Mouse (Mus musculus) spleen, adult 2 months (tissue): ENCODE data around the gene Gbx1. TPM values are rescaled to one million over a fixed set of nuclear protein-coding genes. Genes with fewer than 3 reads are reported as not detected.

Experiments
- DNase-seq, 2 experiments: peaks; one replicate each; pipeline versions ENCODE4 v3.0.0 to v3.0.0-alpha.2; 2012 to 2021; ENCODE audit warnings: low spot score in 2 of 2, low read depth in 1 of 2
- H3K27ac ChIP-seq: fragments of 200-500 bp; 2 replicates; pipeline ENCODE4 v1.5.1; 2012; ENCODE audit warnings: low read length, inconsistent platforms; ENCODE audit not compliant: insufficient read depth
- H3K27me3 ChIP-seq: fragments of 200-500 bp; 2 replicates; pipeline ENCODE4 v1.6.1; 2012; ENCODE audit warnings: mild to moderate bottlenecking, moderate library complexity, low read length, inconsistent platforms; ENCODE audit not compliant: control insufficient read depth, insufficient read depth
- H3K36me3 ChIP-seq: fragments of 200-500 bp; 2 replicates; pipeline ENCODE4 v1.6.1; 2012; ENCODE audit warnings: mild to moderate bottlenecking, low read length, inconsistent platforms; ENCODE audit not compliant: control insufficient read depth, insufficient read depth
- H3K4me1 ChIP-seq: fragments of 200-500 bp; 2 replicates; pipeline ENCODE4 v1.6.1; 2011; ENCODE audit warnings: inconsistent platforms; ENCODE audit not compliant: control insufficient read depth, insufficient read depth, insufficient read length
- H3K4me3 ChIP-seq: fragments of 200-500 bp; 2 replicates; pipeline ENCODE4 v1.5.1; 2011; ENCODE audit warnings: mild to moderate bottlenecking, inconsistent platforms; ENCODE audit not compliant: insufficient read depth, insufficient read length; ENCODE audit errors: extremely low read depth
- CTCF ChIP-seq: fragments of 200-500 bp; IDR thresholded peaks from 2 replicates; pipeline ENCODE4 v1.5.1; 2011; ENCODE audit warnings: mild to moderate bottlenecking, inconsistent platforms; ENCODE audit not compliant: insufficient read depth, insufficient read length, insufficient replicate concordance; ENCODE audit errors: extremely low read depth
- POLR2A ChIP-seq: fragments of 200-500 bp; IDR thresholded peaks from 2 replicates; pipeline ENCODE4 v1.6.1; 2011; ENCODE audit warnings: low read depth, low read length, inconsistent platforms
- WGBS: fragments of 180-500 bp; shearing (Covaris S2); methylation state at CpG from one replicate; pipeline ENCODE4 v1.1.7; 2018; 5-methylcytosine and 5-hydroxymethylcytosine counted together
- polyA plus RNA-seq: library from polyadenylated mRNA; depleted of rRNA; stranded (reverse); fragments of >200 nt; gene quantifications from 2 replicates; pipeline ENCODE4 v1.2.3, GENCODE M21; 2012

The Gbx1 gene
- polyA plus RNA-seq, 1 experiment: not detected

DNA sequence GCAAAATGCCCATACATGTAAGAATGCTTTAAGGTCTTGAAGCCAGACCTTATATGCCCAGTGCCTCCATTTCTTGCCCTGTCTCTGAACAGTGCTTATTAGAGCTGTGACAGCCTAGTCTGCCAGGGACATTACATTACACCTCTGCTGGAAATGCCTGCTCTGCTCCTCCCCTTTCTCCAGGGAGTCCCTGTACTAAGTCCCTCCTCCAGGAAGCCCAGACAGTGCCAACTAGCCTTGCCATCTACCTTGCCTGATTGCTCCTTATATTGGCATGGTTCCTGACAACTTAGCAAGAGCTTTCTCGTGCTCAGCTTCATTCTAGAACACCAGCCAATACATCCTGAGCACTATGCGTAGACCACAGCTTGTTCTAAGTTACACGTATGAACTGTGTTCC is 8.7 kb upstream of the Gbx1 start:
- Histone ChIP-seq H3K4me1 (no peaks in the 10 kb centered on the region), H3K27me3 (no peaks in the 10 kb centered on the region), H3K36me3 (no peaks in the 10 kb centered on the region), H3K4me3 (no peak overlapping the region), H3K27ac (no peak overlapping the region)
- no peak for DNase-seq
- TF ChIP-seq CTCF: no peak
- no peak for TF ChIP-seq POLR2A
- WGBS: 78% methylated on average over 3 of the region's 3 CpGs

DNA sequence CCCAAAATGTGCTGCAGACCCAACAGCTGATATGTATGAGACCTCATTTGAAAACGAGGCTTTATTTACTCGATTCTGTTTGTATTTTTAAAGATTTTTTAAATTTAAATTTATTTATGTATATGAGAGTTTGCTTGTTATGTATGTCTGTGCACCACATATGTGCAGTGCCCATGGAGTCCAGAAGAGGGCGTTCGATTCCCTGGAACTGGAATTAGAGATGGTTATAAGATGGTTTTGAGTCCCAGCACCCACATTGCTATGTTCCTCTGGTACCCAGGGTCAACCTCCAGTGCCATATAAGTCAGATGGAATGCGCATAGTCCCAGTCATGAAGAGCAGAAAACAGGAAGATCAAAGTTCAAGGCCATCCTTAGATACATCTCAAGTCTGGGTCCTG is 7.3 kb upstream of the Gbx1 start:
- H3K36me3 ChIP-seq: no peaks in the 10 kb centered on the region
- no peaks in the 10 kb centered on the region for H3K27me3 ChIP-seq
- DNase-seq: no peak
- no peaks in the 10 kb centered on the region for H3K4me1 ChIP-seq
- no peak overlapping the region for H3K4me3 ChIP-seq
- TF ChIP-seq POLR2A: no peak
- no peak for TF ChIP-seq CTCF
- WGBS: 54% methylated on average over 5 of the region's 5 CpGs
- H3K27ac ChIP-seq: no peak overlapping the region

DNA sequence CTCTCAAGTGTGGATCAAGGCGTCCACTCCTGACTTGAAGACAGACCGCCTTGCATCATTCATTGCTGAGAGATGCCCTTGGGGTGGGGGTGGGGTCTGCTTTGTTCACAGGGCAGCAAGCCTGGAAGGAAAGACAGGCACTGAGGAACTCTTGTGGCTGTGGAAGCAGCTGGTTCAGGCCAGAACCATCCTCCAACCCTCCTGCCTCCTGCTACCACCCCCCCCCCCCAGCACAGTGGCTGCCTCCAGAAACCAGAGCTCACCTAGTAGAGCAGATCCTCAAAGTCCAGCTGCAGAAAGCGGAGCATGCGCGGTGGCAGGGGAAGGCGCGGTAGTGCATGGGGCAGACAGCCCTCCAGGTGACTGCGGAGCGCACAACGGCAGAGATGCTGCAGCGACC is 6.4 kb upstream of the Gbx1 start:
- no peaks in the 10 kb centered on the region for H3K36me3 ChIP-seq
- no peaks in the 10 kb centered on the region; the same call in 1 of the 2 replicates for H3K27me3 ChIP-seq
- TF ChIP-seq POLR2A (no peak), CTCF (no peak)
- no peak for DNase-seq
- 78% methylated on average over 11 of the region's 11 CpGs for WGBS
- no peak overlapping the region for H3K4me3 ChIP-seq
- no peaks in the 10 kb centered on the region for H3K4me1 ChIP-seq
- no peak overlapping the region for H3K27ac ChIP-seq

DNA sequence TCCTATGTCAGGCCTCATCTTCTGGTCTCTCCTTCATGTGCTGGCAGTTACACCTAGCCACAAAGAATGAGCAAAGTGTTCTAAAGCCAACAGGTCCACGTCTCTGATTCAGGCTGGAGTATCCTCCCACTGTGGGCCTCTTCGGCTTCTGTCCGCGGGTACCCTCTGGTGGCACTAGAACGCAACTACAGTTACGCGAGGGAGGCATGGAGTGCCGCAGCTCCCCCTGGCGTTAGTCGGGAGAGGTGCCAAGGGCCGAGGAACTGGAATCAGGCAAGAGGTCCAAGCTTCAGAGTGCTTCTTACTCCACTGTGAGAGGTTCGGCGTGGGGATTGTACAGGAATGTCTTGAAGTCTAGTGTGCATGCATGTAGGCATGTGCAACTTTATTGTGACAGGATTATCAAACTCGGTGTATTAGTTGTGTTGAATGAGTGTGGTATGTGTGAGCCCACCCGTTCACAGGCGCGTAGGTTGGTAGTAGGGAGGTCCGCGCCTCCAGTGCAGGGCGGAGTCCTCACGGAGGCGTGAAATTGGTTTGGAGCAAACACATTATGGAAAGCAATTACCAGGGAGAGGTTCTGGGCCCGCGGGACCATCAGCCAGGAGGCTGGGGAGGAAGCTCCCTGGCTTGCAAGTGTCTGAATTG is 3.2 kb upstream of the Gbx1 start:
- H3K27ac ChIP-seq: no peak overlapping the region
- no peaks in the 10 kb centered on the region; the same call in 1 of the 2 replicates for H3K4me1 ChIP-seq
- H3K4me3 ChIP-seq: no peak overlapping the region
- H3K27me3 ChIP-seq: peaks cover 19% of the 10 kb centered on the region
- TF ChIP-seq CTCF (peak; percentile 100), POLR2A (no peak)
- peak; percentile 55 to 83 for DNase-seq
- 21% methylated on average over 24 of the region's 24 CpGs for WGBS
- no peaks in the 10 kb centered on the region for H3K36me3 ChIP-seq

DNA sequence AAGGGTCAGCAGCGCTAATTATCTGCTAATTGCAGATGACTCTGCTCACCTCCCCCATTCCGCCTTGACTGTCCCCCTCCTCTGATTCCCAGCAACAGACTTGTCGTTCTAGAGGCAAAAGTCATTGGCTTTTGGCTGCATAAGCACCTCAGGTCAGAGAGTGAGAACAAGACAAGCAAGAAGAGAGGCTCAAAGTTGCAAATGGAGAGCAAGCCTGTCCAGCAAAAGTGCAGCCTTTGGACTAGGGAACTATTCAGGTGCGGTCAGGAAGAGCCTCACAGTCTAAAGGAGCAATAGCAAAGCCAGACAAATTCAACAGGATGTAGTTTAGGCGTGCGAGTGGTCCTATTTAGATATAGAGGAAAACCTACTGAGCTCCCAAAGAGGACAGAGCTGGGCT is 778 bp upstream of the Gbx1 start:
- Histone ChIP-seq H3K27me3 (peaks cover 28% of the 10 kb centered on the region), H3K36me3 (no peaks in the 10 kb centered on the region), H3K27ac (no peak overlapping the region), H3K4me3 (no peak overlapping the region), H3K4me1 (no peaks in the 10 kb centered on the region; the same call in 1 of the 2 replicates)
- 24% methylated on average over 6 of the region's 6 CpGs for WGBS
- TF ChIP-seq POLR2A (no peak), CTCF (no peak)
- DNase-seq: no peak

DNA sequence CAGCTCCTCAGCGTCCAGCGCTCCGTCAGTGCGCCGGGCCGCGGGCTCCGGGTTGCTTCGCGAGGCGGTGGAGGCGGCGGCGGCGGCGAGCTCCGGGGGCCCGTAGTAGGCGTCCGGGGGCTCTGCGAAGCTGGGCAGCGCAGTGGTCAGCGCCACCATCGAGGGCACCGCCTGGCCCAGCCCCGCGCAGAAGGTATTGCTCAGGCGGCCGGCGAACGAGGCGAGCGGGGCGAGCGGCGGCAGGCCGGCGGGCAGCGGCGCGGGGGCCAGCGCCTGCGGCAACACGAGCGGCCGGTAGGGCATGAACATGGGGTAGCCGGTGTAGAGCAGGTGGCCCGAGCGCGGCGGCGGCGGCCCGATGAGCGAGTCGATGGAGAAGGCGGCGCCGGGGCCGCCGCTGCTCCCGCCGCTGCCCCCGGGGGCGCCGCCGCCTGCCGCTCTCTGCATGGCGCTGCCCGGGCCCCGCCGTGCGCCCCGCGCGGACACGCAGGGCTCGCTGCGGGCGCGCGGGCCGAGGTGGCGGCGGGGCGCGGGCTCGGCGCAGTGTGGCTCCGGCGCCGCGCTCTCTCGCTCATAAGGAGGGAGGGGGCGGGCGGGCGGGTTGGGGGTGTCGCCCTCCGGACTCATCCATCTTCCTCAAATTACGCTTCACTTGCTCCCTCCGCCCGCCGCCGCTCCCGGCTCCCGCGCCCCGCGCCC is 663 bp downstream of the Gbx1 start:
- no peak overlapping the region for H3K27ac ChIP-seq
- no peak for DNase-seq
- H3K27me3 ChIP-seq: peaks cover 28% of the 10 kb centered on the region
- no peak for TF ChIP-seq CTCF
- TF ChIP-seq POLR2A: no peak
- H3K4me3 ChIP-seq: no peak overlapping the region; the same call in 1 of the 2 replicates
- H3K4me1 ChIP-seq: no peaks in the 10 kb centered on the region; the same call in 1 of the 2 replicates
- H3K36me3 ChIP-seq: no peaks in the 10 kb centered on the region
- 1% methylated on average over 89 of the region's 109 CpGs for WGBS
